ENCODE assay signal across 8 mouse cellular contexts in the genomic region with DNA sequence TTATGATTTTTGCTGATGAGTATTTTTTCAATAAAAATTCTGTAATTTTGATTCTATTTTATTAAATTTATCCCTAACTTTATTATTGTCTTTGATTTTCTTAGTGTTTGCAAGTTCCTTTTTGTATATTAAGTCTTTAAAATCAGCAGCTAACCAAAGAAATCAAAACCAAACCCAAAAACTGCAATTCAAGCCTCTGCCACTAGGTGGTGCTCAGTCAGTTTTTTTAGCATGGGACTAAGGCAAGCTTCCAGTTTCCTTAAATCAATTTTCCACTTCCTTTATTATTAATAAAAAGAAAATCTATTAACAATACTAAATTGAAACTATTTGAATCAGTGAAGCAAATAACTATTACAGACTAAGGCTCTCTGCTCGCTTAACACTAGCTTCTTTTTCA.
DNase-seq lines count a peak whose midpoint lies in the region.

No protein-coding gene starts in this region.

- intact Hi-C loops in gastrocnemius, postnatal 14 days (cut with DNase I; ENCODE audit: low total_unique reads) = no loop called here

- DNase-seq in gastrocnemius, adult 18-20 months (ENCODE audit: low spot score) = peak; percentile 38
- DNase-seq in gastrocnemius, postnatal 14 days = no peak
- DNase-seq in testis, postnatal 10 days (ENCODE audit: low spot score) = peak; percentile 70
- no peak for DNase-seq in testis, postnatal 14 days (ENCODE audit: low spot score)
- DNase-seq in cerebellum, adult 8-10 months = peak; percentile 32
- DNase-seq in kidney, postnatal 10 days = peak; percentile 75
- DNase-seq in lung, postnatal 36 days = peak; percentile 70
- no peak for DNase-seq in yolk sac, embryonic 10.5 days (ENCODE audit: low spot score)

Comparison
In these comparisons a context has a peak if more than half of its experiments do, and no peak if none do; other contexts are left out.
1. DNase-seq: peak in gastrocnemius, adult 18-20 months (single experiment), testis, postnatal 10 days (single experiment), cerebellum, adult 8-10 months (single experiment), kidney, postnatal 10 days (single experiment) and lung, postnatal 36 days (single experiment); none in gastrocnemius, postnatal 14 days (single experiment), testis, postnatal 14 days (single experiment) and yolk sac, embryonic 10.5 days (single experiment).